12 mouse cellular contexts compared by ENCODE assay signal in the genomic region with DNA sequence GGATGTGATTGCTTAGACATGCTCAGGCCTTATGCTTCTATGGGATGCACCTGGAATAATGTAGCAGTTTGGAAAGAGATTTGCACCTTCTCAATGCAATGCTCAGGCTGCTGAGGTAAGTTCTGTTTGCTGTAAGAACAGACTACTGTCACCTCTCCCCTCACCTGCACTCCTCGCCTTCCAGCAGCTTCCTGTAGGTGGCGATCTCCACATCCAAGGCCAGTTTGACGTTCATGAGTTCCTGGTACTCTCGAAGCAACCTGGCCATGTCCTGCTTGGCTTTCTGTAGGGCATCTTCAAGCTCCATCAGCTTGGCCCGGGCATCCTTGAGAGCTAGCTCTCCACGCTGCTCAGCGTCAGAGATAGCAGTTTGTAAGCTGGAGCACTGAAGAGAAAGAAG. TPM values are rescaled to one million over a fixed set of nuclear protein-coding genes. Genes with fewer than 3 reads are reported as not detected.
DNase-seq lines count a peak whose midpoint lies in the region; ATAC-seq and TF ChIP-seq lines count a peak whose summit lies in the region.
"Had no signal": no experiment of that assay in that cellular context is flagged by ENCODE, and none has a peak within 500 bp of the region (broad histone marks: within the 10 kb centered on the region; RNA-seq: fewer than 3 reads in every experiment).

No protein-coding gene starts in this region.

- H3K4me2 ChIP-seq in kidney, embryonic 15.5 days: no peak overlapping the region
- no peak overlapping the region for H3K4me2 ChIP-seq in midbrain, embryonic 11.5 days
- H3K4me2 ChIP-seq: intestine, embryonic 15.5 days; limb, embryonic 13.5 days had no signal

- H3K4me1 ChIP-seq in kidney, adult 2 months (ENCODE audit: control insufficient read depth, insufficient read depth, low read length): no peaks in the 10 kb centered on the region
- H3K4me1 ChIP-seq in kidney, embryonic 15.5 days: no peaks in the 10 kb centered on the region
- H3K4me1 ChIP-seq in embryonic facial prominence, embryonic 10.5 days: peaks cover 13% of the 10 kb centered on the region; the same call in 1 of the 2 replicates
- H3K4me1 ChIP-seq in midbrain, embryonic 11.5 days (ENCODE audit: control insufficient read depth, insufficient read depth, low read length): no peaks in the 10 kb centered on the region
- H3K4me1 ChIP-seq: intestine, embryonic 15.5 days had no signal

- no peak overlapping the region for H3K9ac ChIP-seq in kidney, embryonic 15.5 days
- no peak overlapping the region for H3K9ac ChIP-seq in midbrain, embryonic 11.5 days (ENCODE audit: low read length)
- H3K9ac ChIP-seq: intestine, embryonic 15.5 days; limb, embryonic 13.5 days had no signal

- no peak for ATAC-seq in kidney, embryonic 15.5 days (replicated peaks; ENCODE audit: low FRiP score)
- no peak for ATAC-seq in midbrain, embryonic 11.5 days (ENCODE audit: low FRiP score)
- ATAC-seq: intestine, embryonic 15.5 days; midbrain, embryonic 16.5 days had no signal

- DNase-seq in kidney, adult 2 months: no peak
- DNase-seq in thymus, postnatal 14 days: peak; percentile 15
- no peak for DNase-seq in thymus, adult 18-20 months
- peak; percentile 18 for DNase-seq in embryonic facial prominence, embryonic 10.5 days (ENCODE audit: low spot score)
- DNase-seq in thymus, postnatal 4 days: peak; percentile 52
- DNase-seq in midbrain, embryonic 11.5 days (ENCODE audit: low spot score, missing footprints): no peak
- DNase-seq: heart, adult 18-20 months had no signal

- peak; percentile 54 for TF ChIP-seq CTCF in kidney, adult 2 months (conservative IDR thresholded peaks at IDR 0.05; ENCODE audit: insufficient read depth, insufficient read length, low read depth, low read length)

- H3K27ac ChIP-seq in kidney, adult 2 months (ENCODE audit: insufficient read depth, low read depth, low read length): no peak overlapping the region
- H3K27ac ChIP-seq in kidney, embryonic 15.5 days: no peak overlapping the region
- no peak overlapping the region for H3K27ac ChIP-seq in embryonic facial prominence, embryonic 10.5 days (replicated peaks)
- no peak overlapping the region for H3K27ac ChIP-seq in midbrain, embryonic 11.5 days (ENCODE audit: low read depth, low read length)
- H3K27ac ChIP-seq: intestine, embryonic 15.5 days; limb, embryonic 13.5 days had no signal

- TF ChIP-seq POLR2A in kidney, adult 2 months (IDR thresholded peaks at IDR 0.05; ENCODE audit: low read depth, low read length): no peak

- H3K9me3 ChIP-seq in kidney, embryonic 15.5 days (replicated peaks): no peaks in the 10 kb centered on the region
- no peaks in the 10 kb centered on the region for H3K9me3 ChIP-seq in embryonic facial prominence, embryonic 10.5 days
- H3K9me3 ChIP-seq in midbrain, embryonic 11.5 days (ENCODE audit: control insufficient read depth, low read length): no peaks in the 10 kb centered on the region
- H3K9me3 ChIP-seq: intestine, embryonic 15.5 days; limb, embryonic 13.5 days had no signal

- H3K27me3 ChIP-seq in kidney, adult 2 months (replicated peaks; ENCODE audit: control insufficient read depth, insufficient read depth, low read length): no peaks in the 10 kb centered on the region
- H3K27me3 ChIP-seq in kidney, embryonic 15.5 days: peaks cover 23% of the 10 kb centered on the region; the same call in 1 of the 2 replicates
- H3K27me3 ChIP-seq in embryonic facial prominence, embryonic 10.5 days (replicated peaks; ENCODE audit: low read depth, poor library complexity, severe bottlenecking): peaks cover 4% of the 10 kb centered on the region; the same call in 1 of the 2 replicates
- H3K27me3 ChIP-seq in midbrain, embryonic 11.5 days (ENCODE audit: control insufficient read depth, insufficient read depth, low read length): no peaks in the 10 kb centered on the region
- H3K27me3 ChIP-seq: intestine, embryonic 15.5 days had no signal

- H3K4me3 ChIP-seq in kidney, adult 2 months (ENCODE audit: insufficient read depth, low read depth, low read length): no peak overlapping the region
- H3K4me3 ChIP-seq in kidney, embryonic 15.5 days (replicated peaks): no peak overlapping the region
- no peak overlapping the region for H3K4me3 ChIP-seq in embryonic facial prominence, embryonic 10.5 days
- no peak overlapping the region for H3K4me3 ChIP-seq in midbrain, embryonic 11.5 days (ENCODE audit: low read depth, low read length)
- H3K4me3 ChIP-seq: erythroblast, embryonic 14.5 days; intestine, embryonic 15.5 days; limb, embryonic 13.5 days had no signal

- WGBS in kidney, adult 2 months: 49% methylated on average over 7 of the region's 7 CpGs
- WGBS in kidney, embryonic 15.5 days: 57% methylated on average over 7 of the region's 7 CpGs
- 47% methylated on average over 7 of the region's 7 CpGs for WGBS in embryonic facial prominence, embryonic 10.5 days
- 41% methylated on average over 7 of the region's 7 CpGs for WGBS in midbrain, embryonic 11.5 days

- no peaks in the 10 kb centered on the region for H3K36me3 ChIP-seq in kidney, adult 2 months (ENCODE audit: control insufficient read depth, insufficient read depth, low read length)
- H3K36me3 ChIP-seq in kidney, embryonic 15.5 days: no peaks in the 10 kb centered on the region
- H3K36me3 ChIP-seq in embryonic facial prominence, embryonic 10.5 days (replicated peaks): no peaks in the 10 kb centered on the region
- no peaks in the 10 kb centered on the region for H3K36me3 ChIP-seq in midbrain, embryonic 11.5 days (ENCODE audit: control insufficient read depth, insufficient read depth, low read length)
- H3K36me3 ChIP-seq: intestine, embryonic 15.5 days; limb, embryonic 13.5 days had no signal

RNA-seq across cellular contexts. Expression of a gene that starts 5.0 kb away (rescaled TPM):
- not detected in 2 replicates for polyA plus RNA-seq in kidney, adult 2 months (2012; rRNA removed)
- 0.08 and 0.32 TPM in 2 replicates for polyA plus RNA-seq in kidney, embryonic 15.5 days (2015; fragmentation: Nextera tagmentation; extraction: Ambion mirVana)
- 0.24 and 0.50 TPM in 2 replicates for polyA plus RNA-seq in embryonic facial prominence, embryonic 10.5 days (2016; fragmentation: Nextera tagmentation; extraction: Ambion mirVana)
- 0.30 and 0.50 TPM in 2 replicates for polyA plus RNA-seq in midbrain, embryonic 11.5 days (2014; fragmentation: Nextera tagmentation; extraction: Ambion mirVana)
- polyA plus RNA-seq: erythroblast, embryonic 14.5 days; limb, embryonic 13.5 days had no signal

RNA-seq across cellular contexts. Expression of a gene that starts 5.9 kb away (rescaled TPM):
- polyA plus RNA-seq in kidney, adult 2 months (2012; rRNA removed): not detected in 2 replicates
- 0.21 and 0.27 TPM in 2 replicates for polyA plus RNA-seq in kidney, embryonic 15.5 days (2015; fragmentation: Nextera tagmentation; extraction: Ambion mirVana)
- polyA plus RNA-seq in embryonic facial prominence, embryonic 10.5 days (2016; fragmentation: Nextera tagmentation; extraction: Ambion mirVana): 0.09 TPM in 2 replicates
- not detected in 2 replicates for polyA plus RNA-seq in midbrain, embryonic 11.5 days (2014; fragmentation: Nextera tagmentation; extraction: Ambion mirVana)
- polyA plus RNA-seq: erythroblast, embryonic 14.5 days; intestine, embryonic 15.5 days had no signal

RNA-seq across cellular contexts. Expression of a gene that starts 17.3 kb away (rescaled TPM):
- polyA plus RNA-seq in kidney, adult 2 months (2012; rRNA removed): not detected in 2 replicates
- not detected in 2 replicates for polyA plus RNA-seq in kidney, embryonic 15.5 days (2015; fragmentation: Nextera tagmentation; extraction: Ambion mirVana)
- polyA plus RNA-seq in embryonic facial prominence, embryonic 10.5 days (2016; fragmentation: Nextera tagmentation; extraction: Ambion mirVana): not detected in 2 replicates
- not detected in 2 replicates for polyA plus RNA-seq in midbrain, embryonic 11.5 days (2014; fragmentation: Nextera tagmentation; extraction: Ambion mirVana)
- polyA plus RNA-seq: erythroblast, embryonic 14.5 days; intestine, embryonic 15.5 days; limb, embryonic 13.5 days; midbrain, embryonic 16.5 days had no signal

RNA-seq across cellular contexts. Expression of a gene that starts 35.2 kb away (rescaled TPM):
- polyA plus RNA-seq in kidney, adult 2 months (2012; rRNA removed): not detected in 2 replicates
- 0.31 TPM in 1 of 2 replicates, not detected in the other for polyA plus RNA-seq in kidney, embryonic 15.5 days (2015; fragmentation: Nextera tagmentation; extraction: Ambion mirVana)
- not detected in 2 replicates for polyA plus RNA-seq in embryonic facial prominence, embryonic 10.5 days (2016; fragmentation: Nextera tagmentation; extraction: Ambion mirVana)
- not detected in 2 replicates for polyA plus RNA-seq in midbrain, embryonic 11.5 days (2014; fragmentation: Nextera tagmentation; extraction: Ambion mirVana)
- polyA plus RNA-seq: erythroblast, embryonic 14.5 days; midbrain, embryonic 16.5 days had no signal

RNA-seq across cellular contexts. Expression of a gene that starts 50.7 kb away (rescaled TPM):
- polyA plus RNA-seq in kidney, adult 2 months (2012; rRNA removed): not detected in 2 replicates
- polyA plus RNA-seq in kidney, embryonic 15.5 days (2015; fragmentation: Nextera tagmentation; extraction: Ambion mirVana): not detected in 2 replicates
- not detected in 2 replicates for polyA plus RNA-seq in embryonic facial prominence, embryonic 10.5 days (2016; fragmentation: Nextera tagmentation; extraction: Ambion mirVana)
- not detected in 2 replicates for polyA plus RNA-seq in midbrain, embryonic 11.5 days (2014; fragmentation: Nextera tagmentation; extraction: Ambion mirVana)
- polyA plus RNA-seq: erythroblast, embryonic 14.5 days; intestine, embryonic 15.5 days; limb, embryonic 13.5 days; midbrain, embryonic 16.5 days had no signal

Comparison
In these comparisons a context has a peak if more than half of its experiments do, and no peak if none do; other contexts are left out.
1. DNase-seq: peak in thymus, postnatal 14 days (single experiment), embryonic facial prominence, embryonic 10.5 days (single experiment) and thymus, postnatal 4 days (single experiment); none in kidney, adult 2 months (single experiment), thymus, adult 18-20 months (0 of 2) and midbrain, embryonic 11.5 days (single experiment).